Comparison of ENCODE assay signal across 8 mouse cellular contexts in genomic region chr11:68967337-68968282, GRCm38 (mm10). TPM values are rescaled to one million over a fixed set of nuclear protein-coding genes. Genes with fewer than 3 reads are reported as not detected.
DNase-seq lines count a peak whose midpoint lies in the region; ATAC-seq lines count a peak whose summit lies in the region.

Gene Slc25a35 (plus strand): TSS chr11:68968131.

- H3K4me1 ChIP-seq in brown adipose tissue, adult 24 weeks (ENCODE audit: control insufficient read depth, insufficient read depth, insufficient read length, low read length), result peaks cover 14% of the 10 kb centered on the region
- H3K4me1 ChIP-seq in heart, embryonic 13.5 days, result peaks cover 41% of the 10 kb centered on the region
- H3K4me1 ChIP-seq in liver, embryonic 12.5 days, result peaks cover 37% of the 10 kb centered on the region
- H3K4me1 ChIP-seq in stomach, embryonic 15.5 days, result peaks cover 22% of the 10 kb centered on the region

- no peaks in the 10 kb centered on the region for H3K9me3 ChIP-seq in heart, embryonic 13.5 days
- no peaks in the 10 kb centered on the region for H3K9me3 ChIP-seq in liver, embryonic 12.5 days (replicated peaks)
- H3K9me3 ChIP-seq in stomach, embryonic 15.5 days, result no peaks in the 10 kb centered on the region

- H3K36me3 ChIP-seq in heart, embryonic 13.5 days, result no peaks in the 10 kb centered on the region
- no peaks in the 10 kb centered on the region for H3K36me3 ChIP-seq in liver, embryonic 12.5 days
- no peaks in the 10 kb centered on the region for H3K36me3 ChIP-seq in stomach, embryonic 15.5 days

- WGBS in heart, embryonic 13.5 days, result under 1% methylated on average over 50 of the region's 50 CpGs
- WGBS in liver, embryonic 12.5 days (ENCODE audit: insufficient replicate concordance), result 3% methylated on average over 50 of the region's 50 CpGs
- under 1% methylated on average over 50 of the region's 50 CpGs for WGBS in stomach, embryonic 15.5 days

- peaks cover 8% of the 10 kb centered on the region; the same call in 1 of the 2 replicates for H3K27me3 ChIP-seq in heart, embryonic 13.5 days (replicated peaks)
- peaks cover 5% of the 10 kb centered on the region; the same call in 1 of the 2 replicates for H3K27me3 ChIP-seq in liver, embryonic 12.5 days (replicated peaks)
- no peaks in the 10 kb centered on the region for H3K27me3 ChIP-seq in stomach, embryonic 15.5 days (replicated peaks)

- peak within 1 kb of the TSS; percentile 89 for H3K27ac ChIP-seq in brown adipose tissue, adult 24 weeks (replicated peaks; ENCODE audit: low read depth, low read length)
- peak within 1 kb of the TSS; percentile 48; the same call in 1 of the 2 replicates for H3K27ac ChIP-seq in heart, embryonic 13.5 days (replicated peaks)
- H3K27ac ChIP-seq in liver, embryonic 12.5 days, result peak within 1 kb of the TSS; percentile 74
- H3K27ac ChIP-seq in stomach, embryonic 15.5 days, result peak within 1 kb of the TSS; percentile 74; the same call in 1 of the 2 replicates

- DNase-seq in CD4-positive, CD25-positive, alpha-beta regulatory T cell, adult 2 months (ENCODE audit: low read depth, low spot score), result peak; percentile 91
- DNase-seq in fat pad, adult 2 months (ENCODE audit: extremely low read depth, low read depth, low spot score), result peak; percentile 90
- peak; percentile 94 for DNase-seq in kidney, postnatal 10 days
- peak; percentile 79 to 82 for DNase-seq in natural killer cell, adult 2 months (ENCODE audit: low spot score in 2 of 2)

- ATAC-seq in heart, embryonic 13.5 days (ENCODE audit: extremely low read depth, insufficient number of reproducible peaks, low FRiP score, low TSS enrichment), result peak; percentile 85
- ATAC-seq in liver, embryonic 12.5 days, result peak; percentile 96
- peak; percentile 97 for ATAC-seq in stomach, embryonic 15.5 days (ENCODE audit: insufficient read depth, low FRiP score, low read depth)

- peak within 1 kb of the TSS; percentile 87 for H3K4me3 ChIP-seq in brown adipose tissue, adult 24 weeks (ENCODE audit: insufficient read depth, low read depth, low read length)
- H3K4me3 ChIP-seq in heart, embryonic 13.5 days, result peak within 1 kb of the TSS; percentile 71
- H3K4me3 ChIP-seq in liver, embryonic 12.5 days, result peak within 1 kb of the TSS; percentile 66
- H3K4me3 ChIP-seq in stomach, embryonic 15.5 days (replicated peaks), result peak within 1 kb of the TSS; percentile 64

- peak within 1 kb of the TSS; percentile 79 for H3K9ac ChIP-seq in heart, embryonic 13.5 days
- peak within 1 kb of the TSS; percentile 69 for H3K9ac ChIP-seq in liver, embryonic 12.5 days
- peak within 1 kb of the TSS; percentile 50 for H3K9ac ChIP-seq in stomach, embryonic 15.5 days

- H3K4me2 ChIP-seq in heart, embryonic 13.5 days, result peak within 1 kb of the TSS; percentile 96
- H3K4me2 ChIP-seq in liver, embryonic 12.5 days, result peak within 1 kb of the TSS; percentile 94
- H3K4me2 ChIP-seq in stomach, embryonic 15.5 days, result peak within 1 kb of the TSS; percentile 91

RNA-seq across cellular contexts. Expression of gene Slc25a35, which starts in this region (rescaled TPM):
- polyA plus RNA-seq in brown adipose tissue, adult 24 weeks (2012; ENCODE audit: insufficient read depth, insufficient read length, missing spikeins), result 170 and 220 TPM in 2 replicates
- 1.4 and 2.1 TPM in 2 replicates for polyA plus RNA-seq in heart, embryonic 13.5 days (2015; fragmentation: Nextera tagmentation; extraction: Ambion mirVana)
- 0.87 and 0.90 TPM in 2 replicates for polyA plus RNA-seq in liver, embryonic 12.5 days (2016; fragmentation: Nextera tagmentation; extraction: Ambion mirVana)
- 5.1 and 5.3 TPM in 2 replicates for polyA plus RNA-seq in stomach, embryonic 15.5 days (2015; fragmentation: Nextera tagmentation; extraction: Ambion mirVana)

Comparison
In these comparisons a context has a peak if more than half of its experiments do, and no peak if none do; other contexts are left out.
1. Peak in every context shown above with its lines: DNase-seq, ATAC-seq, H3K4me3 ChIP-seq and H3K27ac ChIP-seq.
2. RNA of gene Slc25a35 (polyA plus RNA-seq): 170 to 220 TPM in brown adipose tissue, adult 24 weeks; 5.1 to 5.3 TPM in stomach, embryonic 15.5 days, 1.4 to 2.1 TPM in heart, embryonic 13.5 days and 0.87 to 0.90 TPM in liver, embryonic 12.5 days; every median in the first group is over 10 times any median in the second.
3. Peak in ATAC-seq, H3K4me3 ChIP-seq, H3K27ac ChIP-seq, H3K9ac ChIP-seq and H3K4me2 ChIP-seq in liver, embryonic 12.5 days; RNA of the gene not detected or under 1 TPM.